Mouse (Mus musculus) 3134 (cell line): Measurements from ENCODE around the gene Lipc.

Source experiments
- DNase-seq: peaks from one replicate; pipeline ENCODE4 v3.0.0-alpha.2; 2011; ENCODE audit warnings: low spot score; ENCODE audit not compliant: insufficient read length; ENCODE audit errors: extremely low read depth

The Lipc gene

DNA sequence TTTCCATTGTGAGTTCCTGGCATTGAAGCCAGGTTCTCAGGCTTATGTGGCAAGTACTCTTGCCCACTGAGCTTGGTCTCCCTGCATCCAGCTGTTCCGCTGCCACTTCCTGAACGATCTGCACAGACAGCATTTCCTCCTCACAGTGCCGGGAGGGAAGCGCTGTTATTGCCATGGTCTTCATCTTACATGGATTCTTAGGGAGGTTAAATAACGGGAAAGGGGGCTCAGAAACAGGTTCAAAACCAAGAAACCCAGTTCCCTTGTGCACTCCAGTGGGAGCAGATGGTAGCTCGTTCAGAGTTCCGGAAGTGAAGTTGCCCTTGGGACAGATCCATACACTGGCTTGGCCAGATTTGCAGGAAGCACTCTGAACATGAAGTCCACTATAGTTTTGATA lies 119.8 kb downstream of the Lipc start:
- no peak for DNase-seq

DNA sequence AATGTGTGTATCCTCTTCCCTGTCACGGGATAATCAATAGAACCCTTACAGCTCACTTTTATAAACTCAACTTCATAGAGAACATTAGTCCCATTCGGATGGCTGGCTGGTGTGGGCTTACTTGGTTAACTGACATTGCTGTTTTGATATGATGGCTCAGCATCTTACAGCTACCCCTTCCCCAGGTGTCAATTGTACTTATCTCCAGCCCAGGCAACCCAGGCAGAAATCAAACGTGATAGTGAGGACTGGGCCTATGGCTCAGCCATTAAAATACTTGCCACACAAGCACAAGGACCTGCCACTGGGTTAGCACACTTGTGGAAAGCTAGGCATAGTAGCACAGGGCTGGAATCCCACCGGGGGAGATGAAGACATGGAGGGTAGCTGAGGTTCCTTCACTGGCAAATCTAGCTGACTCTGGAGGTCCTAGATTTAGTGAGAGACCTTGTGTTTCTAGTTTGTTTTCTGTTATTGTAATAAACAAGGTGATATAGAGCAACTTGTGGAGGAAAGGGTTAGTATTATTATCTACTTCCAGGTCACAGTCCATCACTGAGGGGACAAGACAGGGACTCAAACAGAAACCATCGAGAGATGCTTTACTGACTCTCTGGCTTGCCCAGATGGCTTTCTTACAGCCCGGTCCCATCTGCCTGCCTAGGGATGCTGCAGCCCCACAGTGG lies 121.0 kb downstream of the Lipc start:
- no peak for DNase-seq

DNA sequence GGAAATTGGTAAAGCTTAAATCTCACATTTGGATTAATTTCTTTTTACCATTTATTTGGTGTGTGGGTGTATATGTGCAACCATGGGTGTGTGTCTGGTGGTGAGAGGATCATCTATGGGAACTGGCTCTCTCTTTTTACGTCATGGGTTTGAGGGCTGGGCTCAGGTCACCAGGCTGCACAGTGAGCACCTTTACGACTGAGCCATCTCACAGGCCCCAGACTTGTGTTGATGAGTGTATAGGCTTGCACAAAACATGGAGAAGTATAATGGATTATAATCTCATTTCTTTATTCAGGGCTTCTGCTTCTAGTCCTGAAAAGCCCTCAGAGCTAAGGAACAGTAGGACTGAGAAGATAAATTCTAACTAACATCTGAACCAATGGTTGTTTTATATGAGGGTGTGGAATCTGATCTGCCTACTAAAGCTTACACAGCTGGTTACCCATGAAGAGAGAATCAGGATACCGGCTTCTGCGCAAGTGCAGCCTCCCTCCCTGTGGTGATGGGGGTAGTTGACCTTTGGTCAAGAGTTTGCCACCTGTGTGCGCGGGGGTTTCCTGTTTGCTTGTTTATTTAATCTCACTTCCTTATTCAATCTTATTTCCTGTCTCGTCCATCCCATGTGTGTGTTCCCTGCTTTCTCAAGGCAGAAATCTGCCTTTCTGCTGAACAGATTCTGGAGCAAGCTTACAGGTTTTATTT lies 122.1 kb downstream of the Lipc start:
- no peak for DNase-seq

DNA sequence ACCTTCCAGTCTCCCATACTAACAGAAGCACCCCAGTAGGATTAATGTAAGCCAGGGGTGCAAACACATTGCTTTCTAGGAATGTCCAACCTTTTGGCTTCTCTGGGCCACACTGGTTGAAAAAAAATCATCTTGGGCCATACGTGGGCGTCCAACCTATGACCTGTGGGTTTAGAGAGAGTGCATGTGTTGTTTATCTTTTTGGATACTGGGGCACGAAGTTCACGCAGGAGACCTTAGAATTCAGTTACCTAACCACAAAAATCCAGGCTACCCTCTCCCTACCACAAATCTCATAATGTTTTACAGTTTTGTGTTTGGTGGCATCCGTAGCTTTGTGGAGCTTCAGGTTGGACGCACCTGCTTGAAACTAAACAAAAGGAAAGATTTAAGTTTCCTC lies 124.1 kb downstream of the Lipc start:
- DNase-seq = no peak

DNA sequence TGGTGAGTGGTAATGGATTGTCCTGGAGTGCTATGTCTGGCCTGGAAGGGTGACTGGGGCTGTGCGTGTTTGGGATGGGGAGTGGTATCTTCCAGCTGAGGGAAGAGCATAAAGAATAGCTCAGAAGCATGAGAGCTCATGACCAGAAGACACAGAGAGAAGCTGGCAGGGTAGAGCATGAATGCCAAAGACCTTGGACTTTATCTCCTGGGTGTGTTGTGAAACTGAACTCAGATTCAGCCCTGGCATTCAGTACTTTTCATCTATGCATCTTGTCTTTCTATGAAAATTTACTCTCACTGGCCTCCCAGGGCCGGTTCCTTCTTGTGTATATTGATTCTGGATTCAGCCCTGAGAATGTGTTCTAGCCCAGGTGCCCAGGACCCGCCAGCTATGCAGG lies 127.9 kb downstream of the Lipc start:
- DNase-seq = no peak

DNA sequence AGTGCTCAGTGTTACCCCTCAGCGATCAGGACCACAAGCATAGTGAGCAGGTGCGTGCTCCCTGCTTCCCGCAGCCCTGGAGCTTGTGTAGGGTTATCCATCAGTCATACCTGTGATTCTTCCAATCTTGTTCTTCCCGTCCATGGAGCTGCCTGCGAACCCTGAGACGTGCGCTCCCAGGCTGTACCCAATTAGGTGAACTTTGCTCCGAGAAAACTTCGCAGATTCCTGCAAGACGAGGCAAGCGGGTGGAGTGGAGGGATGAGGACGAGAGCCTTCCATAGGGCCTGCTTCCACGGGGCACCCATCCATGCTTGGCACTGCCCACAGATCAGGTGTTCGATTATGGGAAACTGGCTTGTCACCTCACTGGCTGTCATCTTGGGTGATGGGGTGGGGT lies 133.3 kb downstream of the Lipc start:
- DNase-seq = no peak

DNA sequence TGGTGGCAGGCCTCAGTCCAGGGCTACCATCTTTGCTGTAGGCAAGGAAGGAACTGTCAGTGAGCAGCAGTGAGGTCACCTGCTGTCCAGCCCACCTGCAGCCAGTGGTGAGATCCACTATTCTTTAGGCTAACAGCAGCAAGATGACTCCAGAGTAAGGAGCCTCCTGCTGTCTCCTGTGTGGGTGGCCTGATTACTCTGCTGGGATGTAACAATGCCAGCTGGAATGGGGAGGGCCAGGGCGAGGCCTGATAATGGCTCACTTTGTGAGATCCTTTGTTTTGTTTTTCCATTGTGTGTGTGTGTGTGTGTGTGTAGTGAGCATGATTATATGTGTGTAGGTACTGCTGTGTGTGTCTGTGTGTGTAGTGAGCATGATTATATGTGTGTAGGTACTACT lies 134.6 kb downstream of the Lipc start:
- no peak for DNase-seq

DNA sequence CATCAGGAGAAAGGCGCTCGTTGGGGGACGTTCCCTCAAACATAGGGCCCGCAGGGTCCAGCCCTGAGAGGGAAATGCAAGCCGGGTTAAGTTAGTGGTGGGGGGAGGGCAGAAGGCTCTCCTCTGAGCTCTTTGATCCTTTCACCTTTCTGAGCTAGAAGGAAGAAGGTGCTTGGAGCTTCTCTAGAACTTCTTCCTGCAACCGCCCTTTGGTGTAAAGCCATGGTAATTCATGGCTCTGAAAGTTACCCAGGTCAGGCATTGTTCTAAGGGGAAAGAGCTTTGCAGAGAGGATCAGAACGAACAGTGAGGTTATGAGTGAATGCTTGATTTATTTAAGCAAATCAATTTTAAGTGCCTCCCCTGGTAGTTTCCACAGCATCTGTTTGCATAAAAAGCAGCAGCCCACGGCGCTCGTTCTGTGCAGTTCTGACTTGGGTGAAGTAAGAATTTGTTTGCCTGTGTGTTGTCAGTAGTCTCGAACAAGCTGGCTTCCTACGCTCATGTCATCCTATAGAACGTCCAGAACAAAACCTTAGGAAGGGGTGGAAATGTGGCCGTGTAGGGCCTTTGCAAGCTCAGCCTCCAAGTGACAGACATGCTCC lies 135.2 kb downstream of the Lipc start:
- DNase-seq = no peak

DNA sequence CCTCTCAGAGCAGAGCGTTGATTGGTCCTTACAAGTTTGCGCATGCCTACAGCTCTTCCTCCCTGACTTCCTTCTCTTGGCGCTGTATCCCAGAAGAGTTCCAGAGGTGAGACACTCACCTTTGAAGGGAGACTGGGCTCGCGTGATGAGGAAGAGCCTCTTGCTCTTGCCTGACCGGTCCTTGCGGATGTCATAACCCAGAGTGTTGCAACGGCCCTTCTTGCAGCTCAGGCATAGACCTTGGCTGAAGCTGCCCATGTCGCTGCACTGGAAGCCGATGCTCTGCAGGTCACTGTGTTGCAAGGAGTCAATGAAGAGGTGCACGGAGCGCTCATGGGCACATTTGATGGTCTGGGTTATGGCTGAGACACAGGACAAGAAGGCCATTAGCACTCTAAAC lies 139.5 kb downstream of the Lipc start:
- DNase-seq = no peak

DNA sequence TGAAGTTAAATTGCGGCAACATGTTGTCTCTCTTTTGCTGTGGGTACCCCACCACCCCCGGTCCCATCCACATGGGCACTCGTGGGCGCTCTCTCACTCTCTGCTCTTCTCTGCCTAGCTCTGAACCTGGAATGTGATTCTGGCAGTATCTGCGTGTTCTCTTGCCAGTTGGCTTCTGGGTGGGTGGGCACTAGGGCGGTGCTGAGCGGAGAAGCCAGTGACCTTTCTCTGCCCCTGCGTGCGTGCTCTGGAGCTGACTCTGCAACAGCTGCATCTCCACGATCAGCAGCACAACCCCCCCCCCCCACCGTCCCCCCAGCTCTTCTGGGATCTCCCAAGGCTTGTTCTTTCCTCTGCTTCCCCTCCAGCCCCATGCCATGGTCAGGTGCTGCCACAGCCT lies 144.3 kb downstream of the Lipc start:
- no peak for DNase-seq

DNA sequence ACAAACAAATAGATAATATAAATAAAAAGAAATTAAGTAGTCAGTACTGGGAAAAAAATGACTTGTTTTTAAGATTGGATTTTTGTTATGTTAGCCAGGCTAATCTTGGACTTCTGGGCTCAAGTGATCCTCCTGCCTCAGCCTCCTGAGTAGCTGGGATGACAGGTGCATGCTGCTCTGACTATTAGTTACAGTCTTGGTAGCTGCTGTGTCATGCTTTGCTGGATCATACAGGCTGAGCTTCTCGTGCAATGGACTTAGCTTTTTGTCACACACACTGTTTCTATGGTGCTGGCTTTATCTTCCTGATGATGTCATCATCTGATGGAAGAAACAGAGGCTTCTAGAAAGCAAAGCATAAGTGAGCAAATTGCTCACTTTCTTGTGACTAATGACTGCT lies 146.0 kb downstream of the Lipc start:
- no peak for DNase-seq

DNA sequence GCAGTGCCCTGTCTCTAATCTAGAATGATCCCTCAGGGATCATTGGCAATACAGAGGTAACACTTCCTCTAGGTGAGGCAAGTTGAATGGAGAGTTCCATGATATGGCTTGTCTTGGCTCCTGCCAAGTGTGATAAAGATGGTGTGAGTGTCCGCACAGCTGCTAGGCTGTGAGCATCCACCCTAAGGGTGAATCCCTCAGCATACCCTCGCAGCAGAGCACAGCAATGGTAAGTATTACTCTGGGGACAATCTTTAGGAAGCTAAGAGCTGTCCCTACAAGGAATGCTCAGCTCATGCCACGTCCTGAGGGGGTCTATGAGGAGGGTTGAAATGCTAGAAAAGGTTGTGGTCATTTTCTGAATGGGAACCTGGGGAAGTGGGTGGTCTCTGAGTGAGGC lies 149.2 kb downstream of the Lipc start:
- DNase-seq = no peak

DNA sequence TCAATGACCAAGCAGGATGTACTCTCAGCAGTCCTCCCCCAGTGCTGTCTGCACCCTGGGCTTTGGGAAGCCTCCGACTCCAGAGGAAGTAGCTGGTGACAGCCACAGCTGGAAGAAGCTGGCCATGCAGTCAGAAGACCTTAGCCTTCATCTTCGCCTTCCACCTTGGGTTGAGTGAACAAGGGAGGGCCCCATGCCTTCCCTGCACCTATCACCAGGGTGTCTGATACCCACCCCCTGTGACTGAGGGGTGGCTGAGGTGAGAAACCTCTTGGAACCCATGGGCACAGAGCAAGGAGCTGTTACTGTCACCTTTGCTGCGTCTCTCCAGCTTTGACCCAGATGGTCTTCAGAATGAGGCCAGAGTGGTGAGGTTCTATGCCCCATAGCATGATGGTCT lies 150.3 kb downstream of the Lipc start:
- DNase-seq = no peak

DNA sequence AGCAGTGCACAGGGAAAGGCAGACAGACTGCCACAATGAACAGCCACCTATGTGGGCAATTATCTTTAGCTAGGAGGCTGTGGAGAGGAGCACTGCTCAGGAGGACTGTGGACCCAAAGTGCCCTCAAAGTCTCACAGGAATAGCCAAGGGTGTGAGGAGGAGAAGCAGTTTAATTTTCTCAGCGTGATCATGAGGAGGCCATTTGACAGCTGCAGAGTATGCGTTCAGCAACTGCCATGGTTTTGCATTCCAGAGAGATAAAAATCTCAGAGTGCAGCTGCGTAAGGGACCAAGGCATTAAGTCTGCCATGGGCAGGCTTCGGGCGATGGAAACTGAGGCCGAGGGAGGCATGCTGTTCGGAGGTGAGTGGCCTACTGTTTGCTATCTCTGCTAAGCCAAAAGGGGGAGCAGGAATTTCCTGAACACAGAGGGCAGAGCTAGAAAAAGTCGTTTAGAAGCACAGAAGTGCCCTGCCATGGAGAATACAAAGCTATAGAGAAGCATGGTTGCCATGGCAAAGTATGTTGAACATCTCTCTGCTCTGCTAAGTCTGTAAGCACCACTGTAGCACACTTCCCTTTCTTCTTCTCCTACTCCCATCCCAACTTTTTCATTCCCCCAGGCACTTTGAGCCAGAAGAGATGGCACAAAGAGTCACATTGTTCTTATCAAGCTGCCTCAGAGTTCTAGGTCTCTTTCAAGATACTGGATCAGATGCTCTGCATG lies 151.3 kb downstream of the Lipc start:
- no peak for DNase-seq

DNA sequence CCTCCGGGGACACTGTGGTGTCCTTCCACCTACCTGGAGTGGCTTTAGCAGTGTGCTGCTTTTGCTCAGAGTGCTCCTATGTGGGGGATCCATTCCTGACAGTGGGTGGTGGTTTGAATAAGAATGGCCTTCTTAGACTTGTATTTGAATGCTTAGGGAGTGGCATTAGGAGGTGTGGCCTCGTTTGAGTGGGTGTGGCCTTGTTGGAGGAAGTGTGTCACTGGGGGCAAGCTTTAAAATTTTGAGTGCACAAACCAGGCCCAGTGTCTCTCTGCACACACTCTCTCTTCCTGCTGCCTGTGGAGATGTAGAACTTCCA lies 156.6 kb downstream of the Lipc start:
- no peak for DNase-seq

DNA sequence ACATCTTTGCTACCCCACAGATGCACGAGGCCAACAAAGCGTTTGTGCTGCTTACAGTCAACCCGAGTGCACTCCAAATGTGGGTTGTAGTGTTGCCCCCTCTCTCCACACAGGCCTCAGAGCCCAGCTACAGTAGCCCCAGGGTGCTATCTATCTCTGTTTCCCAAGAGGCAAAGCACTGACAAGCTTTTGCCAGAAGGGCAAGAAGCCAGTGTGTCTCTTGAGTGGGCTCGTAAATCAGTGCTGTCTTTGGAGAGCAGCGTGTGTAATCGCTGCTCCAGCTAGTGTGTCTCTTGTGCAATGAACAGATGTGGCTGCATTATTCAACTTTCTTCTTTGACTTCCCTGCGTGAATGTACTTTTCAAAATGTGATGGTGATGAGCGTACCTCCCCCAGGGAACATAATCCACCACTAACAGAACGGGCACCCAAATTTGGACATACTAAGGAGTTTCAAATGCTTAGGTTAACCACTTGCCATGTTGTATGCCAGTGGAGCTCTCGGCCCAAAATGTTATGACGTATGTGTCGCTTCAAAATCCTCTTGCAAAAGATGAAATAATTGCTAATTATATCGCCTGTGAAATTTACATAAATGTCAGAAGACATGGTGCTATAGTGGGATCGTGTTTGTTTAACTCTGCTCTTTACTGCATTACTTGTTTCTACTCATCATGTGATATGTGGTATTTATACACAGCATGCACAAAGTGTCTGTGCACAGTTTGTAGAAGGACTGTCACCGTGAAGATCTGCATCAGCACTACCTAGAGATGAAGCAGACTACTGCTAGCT lies 157.2 kb downstream of the Lipc start:
- no peak for DNase-seq

DNA sequence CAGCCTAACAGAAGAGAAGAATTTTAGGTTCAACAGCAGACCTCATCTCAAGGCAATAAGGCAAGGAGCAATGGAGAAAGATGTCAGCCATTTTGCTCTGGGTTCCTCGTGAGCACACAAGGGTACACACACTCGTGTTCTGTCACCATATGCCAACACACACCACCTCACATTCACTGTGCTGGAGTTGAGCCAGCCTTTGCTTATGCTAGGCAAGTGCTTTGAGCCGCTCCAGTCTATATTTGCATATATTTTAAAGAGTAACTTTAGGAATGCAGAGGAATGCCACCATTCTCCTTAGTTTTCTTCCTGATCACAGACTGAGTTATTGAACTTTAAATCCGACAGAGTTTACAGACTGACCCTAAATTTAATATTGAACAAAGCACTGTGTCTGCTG lies 161.4 kb downstream of the Lipc start:
- DNase-seq = no peak

DNA sequence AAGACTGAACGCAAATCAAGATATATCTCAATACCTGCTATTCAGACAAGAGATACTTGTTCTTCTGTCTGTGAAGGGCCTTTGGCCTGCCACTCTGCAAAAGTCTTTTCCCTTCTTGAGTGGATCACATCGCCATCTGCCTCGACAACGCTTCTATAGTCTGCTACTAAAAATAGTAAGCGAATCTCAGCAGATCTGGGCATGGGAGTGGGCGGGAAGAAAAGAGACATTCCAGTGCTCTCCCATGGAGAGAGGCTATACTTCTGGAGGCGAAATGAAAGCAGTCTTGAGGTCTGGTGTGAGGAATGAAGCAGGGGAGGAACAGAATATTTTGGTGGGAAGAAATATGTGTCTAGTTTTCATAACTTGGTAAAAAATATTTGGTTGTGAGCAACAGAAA lies 163.3 kb downstream of the Lipc start:
- DNase-seq = no peak

DNA sequence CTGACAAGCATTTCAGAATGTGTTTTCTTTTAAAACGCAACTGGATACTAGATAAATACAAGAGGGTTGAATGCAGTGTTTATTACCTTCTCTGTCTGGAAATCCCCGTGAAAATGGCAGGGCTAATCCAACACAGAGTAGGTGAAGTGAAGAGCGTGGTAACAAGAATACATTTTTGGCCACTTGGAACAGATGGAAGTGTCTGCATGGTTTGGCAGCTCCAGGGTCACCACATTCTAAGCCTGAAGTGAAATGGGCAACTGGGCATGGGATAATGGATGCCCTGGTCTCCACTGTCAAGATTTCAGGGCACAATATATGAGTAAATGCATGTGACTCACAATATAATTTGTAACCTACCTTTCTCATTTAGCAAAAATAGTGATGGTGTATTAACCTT lies 169.8 kb downstream of the Lipc start:
- DNase-seq = no peak

DNA sequence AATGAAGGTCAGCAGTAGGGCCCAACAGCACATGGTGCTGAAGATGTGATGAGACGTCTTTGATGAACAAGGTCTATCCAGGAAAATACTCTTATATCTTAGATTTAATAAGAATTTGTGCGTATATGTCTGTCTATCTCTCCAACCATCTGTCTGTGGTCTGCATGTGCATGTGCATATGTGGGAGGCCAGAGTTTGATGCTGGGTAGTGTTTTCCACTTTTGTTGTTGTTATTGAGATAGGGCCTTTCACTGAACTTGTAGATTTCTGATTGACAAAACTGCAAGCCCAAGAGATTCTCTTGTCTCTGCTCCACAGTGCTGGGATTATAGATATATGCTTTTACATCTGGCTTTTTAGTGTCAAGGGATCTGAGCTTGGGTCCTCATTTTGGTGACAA lies 176.5 kb downstream of the Lipc start:
- no peak for DNase-seq

DNA sequence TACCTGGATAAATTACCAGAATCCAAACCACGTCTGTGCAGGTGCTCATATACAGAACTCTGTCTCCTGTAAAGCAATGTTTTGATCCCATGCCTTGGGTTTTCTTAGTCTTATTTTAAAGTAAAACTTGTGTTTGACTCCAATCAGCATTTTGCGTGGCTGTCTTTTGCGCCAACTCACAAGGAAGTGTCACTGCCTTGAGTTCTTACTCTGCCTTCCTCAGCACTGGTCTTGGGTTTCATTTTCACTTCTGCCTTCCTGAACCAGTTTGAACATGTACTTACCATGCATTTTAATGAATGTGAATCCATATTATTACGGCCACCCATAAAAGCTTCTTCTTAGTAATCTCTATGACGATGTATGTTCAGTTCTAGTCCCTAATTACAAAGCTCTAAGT lies 191.1 kb downstream of the Lipc start:
- no peak for DNase-seq
